Mouse (Mus musculus) lung, postnatal 0 days (tissue): Measurements from ENCODE around the gene Gm7137. TPM values are rescaled to one million over a fixed set of nuclear protein-coding genes. Genes with fewer than 3 reads are reported as not detected.
"Not testable (repeated sequence)": the region's sequence is repeated elsewhere in the genome, so short reads cannot be mapped to it uniquely, and the experiment has no call there.

ENCODE experiments used
- ATAC-seq: fragments of 200-750 bp; cut with Nextera tagmentation; 2 replicates; pipeline ENCODE4 v1.8.0; 2017; ENCODE audit warnings: moderate library complexity
- DNase-seq: peaks from one replicate; pipeline ENCODE4 v3.0.0-alpha.2; 2016; ENCODE audit warnings: low spot score
- H3K27ac ChIP-seq: fragments of 300-500 bp; sonication (generic); 2 replicates; pipeline ENCODE4 v1.5.1; 2014; ENCODE audit warnings: antibody characterized with exemption, mild to moderate bottlenecking, low read length, mixed read lengths
- H3K27me3 ChIP-seq: fragments of 300-500 bp; sonication (generic); replicated peaks from 2 replicates; pipeline ENCODE4 v1.6.1; 2014; ENCODE audit warnings: low read length, mixed read lengths; ENCODE audit not compliant: insufficient read depth
- H3K36me3 ChIP-seq: fragments of 300-500 bp; sonication (generic); 2 replicates; pipeline ENCODE4 v1.6.1; 2014; ENCODE audit warnings: low read length, mixed read lengths; ENCODE audit not compliant: insufficient read depth
- H3K4me1 ChIP-seq: fragments of 300-500 bp; sonication (generic); 2 replicates; pipeline ENCODE4 v1.6.1; 2014; ENCODE audit warnings: antibody characterized with exemption, low read depth, low read length, mixed read lengths; ENCODE audit not compliant: insufficient read depth
- H3K4me2 ChIP-seq: fragments of 300-500 bp; sonication (generic); replicated peaks from 2 replicates; pipeline ENCODE4 v1.6.1; 2014; ENCODE audit warnings: low read depth, mild to moderate bottlenecking, low read length, moderate library complexity, mixed read lengths
- H3K4me3 ChIP-seq: fragments of 300-500 bp; sonication (generic); 2 replicates; pipeline ENCODE4 v1.5.1; 2014; ENCODE audit warnings: low read depth, low read length
- H3K9ac ChIP-seq: fragments of 300-500 bp; sonication (generic); replicated peaks from 2 replicates; pipeline ENCODE4 v1.6.1; 2014; ENCODE audit warnings: low read depth, mild to moderate bottlenecking
- H3K9me3 ChIP-seq: fragments of 300-500 bp; sonication (generic); 2 replicates; pipeline ENCODE4 v1.6.1; 2016; ENCODE audit warnings: low read length, mixed read lengths
- CTCF ChIP-seq: IDR thresholded peaks from 2 replicates; pipeline ENCODE4 v1.5.1; 2016; ENCODE audit warnings: antibody characterized with exemption, mild to moderate bottlenecking
- EP300 ChIP-seq: IDR thresholded peaks from 2 replicates; pipeline ENCODE4 v1.6.1; 2016; ENCODE audit warnings: antibody characterized with exemption, mild to moderate bottlenecking, control low read depth
- WGBS: fragments of 180-500 bp; shearing (Covaris S2); extraction: QIAGEN DNeasy Blood & Tissue Kit; methylation state at CpG from one replicate; pipeline ENCODE4 v1.1.7; 2014; 5-methylcytosine and 5-hydroxymethylcytosine counted together
- polyA plus RNA-seq: library from polyadenylated mRNA; unstranded; fragments of >200 nt; fragmentation: Nextera tagmentation; extraction: Ambion mirVana; gene quantifications from 2 replicates; pipeline ENCODE4 v1.2.1, GENCODE M21; 2015

Gene Gm7137
- polyA plus RNA-seq, 1 experiment from 2014 or later = not detected

GRCm38 (mm10) chr10:77788621-77789020 lies 621 bp upstream of the Gm7137 start:
- no peak overlapping the region for H3K4me3 ChIP-seq
- H3K9ac ChIP-seq = no peak overlapping the region
- WGBS = 75% methylated on average over 2 of the region's 2 CpGs
- H3K4me2 ChIP-seq = no peak overlapping the region
- no peak for ATAC-seq
- no peak overlapping the region for H3K27ac ChIP-seq
- TF ChIP-seq EP300 (no peak), CTCF (no peak)
- no peaks in the 10 kb centered on the region for H3K27me3 ChIP-seq
- H3K4me1 ChIP-seq = no peaks in the 10 kb centered on the region
- no peaks in the 10 kb centered on the region for H3K9me3 ChIP-seq
- no peak for DNase-seq
- H3K36me3 ChIP-seq = no peaks in the 10 kb centered on the region

- H3K9me3 ChIP-seq, H3K4me2 ChIP-seq, H3K9ac ChIP-seq, H3K27ac ChIP-seq, H3K27me3 ChIP-seq, ATAC-seq, DNase-seq, H3K4me3 ChIP-seq, H3K4me1 ChIP-seq, H3K36me3 ChIP-seq: not testable (repeated sequence)
- WGBS = 69% methylated on average over 1 of the region's 3 CpGs
Observed at GRCm38 (mm10) chr10:77783396-77783795, 4.6 kb downstream of the Gm7137 start.

- not testable (repeated sequence) for H3K9me3 ChIP-seq, H3K27ac ChIP-seq, ATAC-seq, H3K27me3 ChIP-seq, H3K4me1 ChIP-seq, H3K36me3 ChIP-seq, H3K4me3 ChIP-seq, H3K9ac ChIP-seq, H3K4me2 ChIP-seq, DNase-seq
- WGBS = 40% methylated on average over 1 of the region's 1 CpGs
Observed at GRCm38 (mm10) chr10:77782442-77782841, 5.6 kb downstream of the Gm7137 start, which contains the start of gene Gm3250. Gene Gm3250 (minus strand): TSS chr10:77782542.

- H3K9ac ChIP-seq, ATAC-seq, H3K4me1 ChIP-seq, H3K9me3 ChIP-seq, H3K27ac ChIP-seq, H3K36me3 ChIP-seq, H3K27me3 ChIP-seq, H3K4me3 ChIP-seq, H3K4me2 ChIP-seq, DNase-seq: not testable (repeated sequence)
- WGBS = 50% methylated on average over 1 of the region's 1 CpGs
Observed at GRCm38 (mm10) chr10:77776844-77777243, 11.2 kb downstream of the Gm7137 start, which contains the start of gene Gm7138. Gene Gm7138 (minus strand): TSS chr10:77776944.

- H3K4me1 ChIP-seq, H3K9ac ChIP-seq, ATAC-seq, H3K36me3 ChIP-seq, H3K4me2 ChIP-seq, DNase-seq, H3K4me3 ChIP-seq, H3K27me3 ChIP-seq, H3K9me3 ChIP-seq, H3K27ac ChIP-seq: not testable (repeated sequence)
- 89% methylated on average over 1 of the region's 3 CpGs for WGBS
Observed at GRCm38 (mm10) chr10:77772142-77772541, 15.9 kb downstream of the Gm7137 start.

GRCm38 (mm10) chr10:77771225-77771624 lies 16.8 kb downstream of the Gm7137 start, which contains the start of gene Gm3238:
Gene Gm3238 (minus strand): TSS chr10:77771325.
- not testable (repeated sequence) for H3K9me3 ChIP-seq, DNase-seq, H3K4me2 ChIP-seq, H3K4me1 ChIP-seq, H3K4me3 ChIP-seq, H3K27me3 ChIP-seq, H3K36me3 ChIP-seq, H3K27ac ChIP-seq, H3K9ac ChIP-seq, ATAC-seq
- WGBS = 60% methylated on average over 1 of the region's 1 CpGs

GRCm38 (mm10) chr10:77769727-77770126 lies 18.3 kb downstream of the Gm7137 start:
- H3K9me3 ChIP-seq = no peaks in the 10 kb centered on the region
- no peaks in the 10 kb centered on the region for H3K27me3 ChIP-seq
- no peak overlapping the region for H3K9ac ChIP-seq
- H3K4me1 ChIP-seq = no peaks in the 10 kb centered on the region
- no peak for ATAC-seq
- H3K4me3 ChIP-seq = no peak overlapping the region
- no peak overlapping the region for H3K27ac ChIP-seq
- WGBS = 82% methylated on average over 1 of the region's 1 CpGs
- no peak for DNase-seq
- H3K36me3 ChIP-seq = no peaks in the 10 kb centered on the region
- no peak overlapping the region for H3K4me2 ChIP-seq
- TF ChIP-seq EP300 = no peak
- no peak for TF ChIP-seq CTCF

- not testable (repeated sequence) for H3K36me3 ChIP-seq, H3K27me3 ChIP-seq, H3K27ac ChIP-seq, H3K4me1 ChIP-seq, H3K9ac ChIP-seq, DNase-seq, ATAC-seq, H3K4me2 ChIP-seq, H3K9me3 ChIP-seq, H3K4me3 ChIP-seq
- no CpG with 5 or more reads among the region's 1 CpGs for WGBS
Observed at GRCm38 (mm10) chr10:77759582-77759981, 28.4 kb downstream of the Gm7137 start, which contains the start of gene Gm3233. Gene Gm3233 (minus strand): TSS chr10:77759682.
